Mouse (Mus musculus) fat pad, adult 2 months (tissue): ENCODE data around the gene Pou3f3.

Experiments
- DNase-seq: peaks from one replicate; pipeline ENCODE4 v3.0.0-alpha.2; 2011; ENCODE audit warnings: low read depth, low spot score; ENCODE audit errors: extremely low read depth

Pou3f3 gene

DNA sequence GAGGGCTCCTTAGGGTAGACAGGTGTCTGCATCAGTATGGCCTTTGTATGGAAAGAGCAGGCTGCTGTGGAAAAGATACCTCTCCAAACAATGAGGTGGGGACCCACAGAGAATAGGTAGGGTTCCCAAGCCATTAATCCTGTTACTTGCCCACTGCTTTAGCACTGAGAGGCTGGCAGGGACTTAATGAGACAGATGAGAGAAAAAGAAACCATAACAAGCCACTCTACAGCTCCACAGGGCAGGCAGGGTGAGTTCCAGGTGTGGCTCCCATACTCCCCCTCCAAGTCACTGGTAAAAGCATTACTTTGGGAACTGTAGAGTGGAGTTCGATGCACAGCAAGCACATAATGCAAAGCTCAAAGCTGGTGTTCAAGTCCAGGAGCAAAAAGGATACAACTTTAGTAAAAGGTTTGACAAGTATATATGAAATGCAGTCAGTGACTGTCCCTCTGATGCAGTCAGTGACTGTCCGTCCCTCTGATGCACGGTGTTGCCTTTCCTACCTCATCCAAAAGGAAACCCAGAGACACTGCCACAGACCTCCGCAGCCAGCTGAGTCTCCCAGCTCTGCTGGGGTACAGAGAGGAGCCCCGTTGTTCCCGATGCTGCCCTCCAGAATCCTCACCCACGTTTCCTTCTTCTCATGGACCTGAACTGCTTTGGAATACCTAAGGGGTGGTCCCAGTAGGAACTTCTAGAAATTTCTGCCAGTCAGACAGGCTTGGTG lies 14.0 kb downstream of the Pou3f3 start:
- no peak for DNase-seq

DNA sequence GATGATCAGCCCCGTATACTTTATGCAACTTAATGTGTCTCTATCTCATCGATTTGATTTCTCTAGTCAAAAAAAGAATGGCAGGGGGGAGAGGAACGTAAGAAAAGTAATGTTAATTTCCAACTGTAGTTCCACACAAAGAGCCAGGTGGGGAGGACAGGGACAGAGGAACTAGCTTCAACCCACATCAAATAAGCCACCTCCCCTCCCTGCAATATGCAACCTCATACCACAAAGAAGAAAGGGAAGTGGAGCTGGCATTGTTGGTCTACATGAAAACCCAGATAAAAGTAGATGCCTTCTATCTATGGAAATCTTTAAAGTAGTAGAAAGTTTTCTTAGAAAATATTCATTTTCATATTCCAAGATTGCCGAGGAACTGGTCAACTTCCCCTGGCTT lies 14.7 kb downstream of the Pou3f3 start:
- no peak for DNase-seq

DNA sequence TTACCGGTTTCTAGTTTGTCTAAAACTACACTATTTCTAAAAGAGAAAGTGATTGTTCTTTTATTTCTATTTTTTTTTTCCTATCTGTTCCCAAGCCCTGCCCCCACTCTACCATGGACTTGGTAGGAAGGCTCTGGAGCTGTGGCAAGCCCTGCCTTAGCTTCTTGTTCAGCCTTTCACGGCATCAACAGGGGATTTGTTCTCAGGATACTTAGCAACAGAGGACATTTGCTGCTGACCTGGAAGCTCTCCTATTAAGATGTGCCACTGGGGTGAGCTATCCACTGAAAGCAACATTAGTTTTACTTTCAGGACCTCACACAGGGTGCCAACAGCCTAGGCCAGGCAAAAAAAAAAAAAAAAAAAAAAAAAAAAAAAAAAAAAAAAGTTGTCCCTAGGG lies 15.4 kb downstream of the Pou3f3 start:
- DNase-seq: no peak

DNA sequence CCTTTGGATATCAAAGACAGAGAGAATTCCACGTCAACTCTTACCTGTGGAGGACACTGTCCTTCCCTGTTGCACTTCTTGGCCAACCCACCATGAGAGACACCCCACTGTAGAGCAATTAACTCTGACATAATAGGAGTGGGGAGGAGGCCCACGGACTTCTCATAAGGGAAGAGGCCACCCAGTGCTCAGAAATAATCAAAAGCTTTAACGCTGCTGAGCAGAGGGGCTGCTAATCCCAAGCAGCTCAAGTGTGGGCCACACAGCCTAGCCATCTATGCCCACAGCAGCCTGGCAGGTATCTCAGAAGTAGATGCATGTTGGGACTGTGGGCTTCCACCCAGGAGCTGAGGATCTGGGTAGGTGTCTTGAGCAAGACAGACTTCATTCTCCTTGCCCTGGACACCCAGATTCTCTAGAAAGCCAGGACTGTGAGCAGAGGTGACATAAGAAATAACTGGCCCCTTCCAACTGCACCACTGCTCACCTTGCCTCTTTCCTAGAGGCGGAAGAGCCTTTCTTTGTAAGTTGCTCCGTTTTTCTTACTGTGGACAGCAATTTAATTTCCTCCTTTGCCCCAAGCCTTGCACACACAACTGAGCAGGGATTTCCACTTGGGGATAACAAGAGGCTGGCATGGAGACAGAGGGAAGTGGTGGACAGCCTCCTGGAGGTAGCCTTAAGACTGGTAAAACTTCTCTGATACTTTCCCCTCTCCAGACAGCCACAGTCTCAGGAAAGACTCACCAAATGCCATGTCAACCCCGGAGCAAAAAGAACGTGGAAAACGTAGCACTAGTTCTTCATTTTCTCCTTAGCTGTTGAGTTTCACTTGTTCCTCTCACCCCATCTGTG lies 16.1 kb downstream of the Pou3f3 start:
- no peak for DNase-seq

DNA sequence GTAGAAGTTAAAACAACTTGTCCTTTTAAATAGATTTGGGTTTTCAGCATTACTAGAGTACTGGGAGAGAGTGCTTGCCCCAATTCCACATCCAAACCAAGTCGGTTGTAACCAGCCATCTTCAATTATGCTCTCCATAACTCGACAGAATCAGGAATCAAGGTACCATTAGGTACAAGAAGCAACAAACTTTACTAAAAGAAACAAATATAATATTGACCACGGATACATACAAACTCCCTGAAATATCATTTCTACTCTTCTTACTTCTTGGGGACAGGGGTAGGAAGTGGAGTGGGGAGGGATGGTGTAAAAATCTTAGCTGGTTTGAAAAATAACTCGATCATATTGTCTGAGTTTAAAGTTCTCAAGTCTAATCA lies 16.7 kb downstream of the Pou3f3 start:
- DNase-seq: no peak

DNA sequence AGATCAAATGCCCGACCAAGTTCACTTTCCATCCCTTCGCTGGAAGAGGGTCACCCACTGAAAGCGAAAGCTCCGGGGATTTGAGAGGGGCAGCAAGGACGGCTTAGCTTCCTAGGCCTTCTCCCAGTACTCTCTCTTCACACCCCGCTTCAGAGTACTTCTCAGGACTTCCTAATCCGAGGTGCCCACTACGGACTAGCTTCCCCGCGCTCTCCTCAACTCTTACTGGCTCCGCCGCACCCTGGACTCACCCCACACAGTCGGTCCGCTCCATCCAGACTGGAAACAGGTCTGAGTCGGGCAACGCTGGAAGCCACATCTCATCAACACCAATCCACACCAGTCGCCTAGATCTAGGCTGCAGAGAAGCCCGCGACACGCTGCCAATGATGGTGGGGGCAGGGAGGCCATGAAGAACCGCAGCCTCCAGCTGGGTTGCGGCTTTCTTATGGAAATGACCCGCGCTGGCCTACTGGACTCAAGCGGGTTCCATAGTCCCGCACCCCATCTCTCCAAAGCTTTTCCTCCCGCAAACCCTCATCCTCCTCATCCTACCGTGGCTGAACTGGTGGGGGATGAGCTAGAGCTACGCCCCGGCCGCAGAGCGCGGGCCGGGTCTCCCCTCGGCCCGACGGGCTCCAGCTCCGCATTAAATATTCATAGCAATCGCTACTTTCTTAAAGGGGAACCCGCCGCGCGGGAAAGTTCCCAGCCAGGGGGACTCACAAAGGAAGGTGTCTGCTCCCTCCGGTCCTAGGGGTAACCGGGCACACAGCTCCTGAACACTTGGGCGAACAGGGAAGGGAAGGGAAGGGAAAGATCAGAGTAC lies 17.8 kb downstream of the Pou3f3 start:
- no peak for DNase-seq

DNA sequence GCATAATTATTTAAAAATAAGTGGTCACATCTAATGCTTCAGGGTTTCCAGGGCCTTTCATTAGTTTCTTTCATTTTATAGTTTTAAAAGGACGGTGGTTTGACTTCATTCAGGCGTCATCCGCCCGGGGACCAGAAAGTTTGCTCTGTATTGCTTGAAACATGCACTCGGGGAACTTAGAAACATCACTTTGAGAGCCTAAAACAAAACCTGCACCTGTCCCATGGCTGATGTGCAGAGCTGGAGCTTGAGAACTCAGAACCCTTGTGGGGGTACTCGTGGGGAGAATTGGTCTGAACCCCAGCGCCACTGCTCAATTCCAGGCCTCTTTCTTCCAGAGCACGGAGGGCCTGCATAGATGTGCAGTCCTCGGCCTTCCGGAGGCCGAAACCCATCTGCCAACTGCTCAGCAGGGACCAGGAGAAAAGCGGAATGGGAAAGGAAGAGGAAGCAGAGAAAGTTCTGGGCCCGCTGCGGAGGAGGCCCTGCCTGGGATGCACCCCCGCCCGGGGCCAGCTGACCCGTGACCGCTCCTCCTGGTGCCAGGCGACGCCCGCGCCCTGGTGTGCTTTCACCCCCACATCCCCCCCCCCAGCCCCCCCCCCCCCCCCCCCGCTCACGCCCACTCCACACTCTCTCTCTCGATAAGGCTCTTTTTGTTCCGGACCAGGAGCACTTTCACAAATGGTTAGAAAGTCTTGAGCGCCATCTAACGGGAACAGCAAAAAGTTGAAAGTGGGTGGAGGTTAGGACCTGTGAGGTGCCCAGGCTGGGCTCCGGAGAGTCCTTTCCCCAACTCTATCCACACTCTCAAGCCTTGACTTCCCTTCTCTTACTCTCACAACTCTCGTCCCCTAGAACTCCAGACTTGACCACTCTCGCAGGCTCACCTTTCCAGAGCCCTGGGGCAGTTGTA lies 18.7 kb downstream of the Pou3f3 start:
- DNase-seq: no peak

DNA sequence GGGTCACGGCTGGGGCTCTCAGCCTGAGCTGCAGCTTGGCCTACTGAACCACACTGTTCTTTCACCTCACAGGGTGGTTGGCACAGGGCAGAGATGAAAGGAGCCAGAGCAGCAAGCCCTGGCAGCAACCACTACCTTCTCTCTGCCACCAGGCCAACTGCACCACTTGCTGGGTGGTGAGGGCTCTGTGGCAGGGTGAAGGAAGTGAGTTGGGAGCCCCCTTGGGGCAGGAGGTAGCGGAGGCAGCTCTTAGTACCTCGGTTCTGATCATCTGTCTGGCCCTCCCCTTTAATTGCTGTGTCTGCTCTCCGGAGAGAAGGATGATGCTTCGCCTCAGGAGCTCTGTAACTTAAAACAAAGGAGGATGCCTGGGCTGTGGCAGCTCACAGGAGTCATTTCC lies 23.0 kb downstream of the Pou3f3 start:
- DNase-seq: no peak

DNA sequence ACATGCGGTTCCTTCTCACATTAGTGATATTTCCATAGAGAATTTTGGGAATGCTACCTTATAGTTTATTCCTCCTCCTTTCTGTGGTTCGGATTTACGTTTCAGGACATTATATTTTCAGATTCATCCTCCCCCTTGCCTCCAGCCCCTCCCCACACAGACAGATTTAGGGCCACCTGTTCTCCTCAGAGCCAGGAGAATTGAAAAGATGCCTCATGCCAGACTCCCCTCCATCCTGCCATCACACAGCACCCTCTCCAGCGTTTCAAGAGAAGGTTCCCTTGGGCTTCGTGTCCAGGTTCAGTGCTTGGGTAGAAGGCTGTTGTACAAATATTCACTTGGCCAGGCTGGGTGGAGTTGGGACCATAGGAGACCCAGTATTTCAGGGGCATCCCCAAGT lies 25.8 kb downstream of the Pou3f3 start:
- no peak for DNase-seq

DNA sequence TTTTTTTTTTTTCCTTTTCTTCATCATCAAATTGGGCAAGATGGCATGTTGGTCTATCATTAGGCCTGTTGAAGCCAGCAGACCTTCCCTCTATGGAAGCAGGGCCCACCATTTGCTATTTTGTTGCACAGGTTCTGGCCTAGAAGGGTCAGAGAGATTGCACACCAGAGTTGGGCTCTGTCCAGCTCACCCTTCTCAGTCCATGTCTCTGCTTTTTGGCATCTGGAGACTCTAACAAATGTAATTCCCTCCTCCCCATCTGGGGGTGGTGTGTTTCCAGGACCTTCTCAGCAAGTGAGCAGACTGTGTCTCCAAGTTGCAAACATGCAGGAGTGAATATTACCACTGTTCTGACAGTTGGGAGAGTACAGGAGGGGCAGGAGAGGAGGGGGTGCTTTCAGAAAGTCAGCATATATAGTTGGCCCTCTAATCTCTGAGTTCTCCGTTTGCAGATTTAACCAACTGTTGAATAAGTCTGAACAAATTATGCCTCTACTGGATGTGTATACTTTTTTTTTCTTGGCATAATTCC lies 28.3 kb downstream of the Pou3f3 start:
- no peak for DNase-seq

DNA sequence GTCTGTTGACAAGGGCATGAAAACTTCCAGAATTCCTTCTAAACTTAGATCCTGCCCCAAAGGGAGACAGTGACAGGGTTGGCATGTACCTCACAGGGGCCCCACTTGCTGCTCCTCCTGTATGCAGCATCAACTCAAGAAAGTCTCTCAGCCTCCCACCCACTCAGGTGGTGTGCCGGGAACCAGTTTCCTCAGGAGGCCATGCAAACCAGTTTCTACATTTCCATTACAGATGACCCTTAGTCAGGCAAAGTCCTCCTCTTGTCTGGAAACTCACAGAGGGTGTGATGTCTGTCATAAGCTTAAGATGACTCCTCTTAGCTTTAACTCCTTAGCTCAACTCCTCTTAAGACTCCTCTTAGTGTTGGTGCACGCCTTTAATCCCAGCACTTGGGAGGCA lies 29.3 kb downstream of the Pou3f3 start:
- no peak for DNase-seq

DNA sequence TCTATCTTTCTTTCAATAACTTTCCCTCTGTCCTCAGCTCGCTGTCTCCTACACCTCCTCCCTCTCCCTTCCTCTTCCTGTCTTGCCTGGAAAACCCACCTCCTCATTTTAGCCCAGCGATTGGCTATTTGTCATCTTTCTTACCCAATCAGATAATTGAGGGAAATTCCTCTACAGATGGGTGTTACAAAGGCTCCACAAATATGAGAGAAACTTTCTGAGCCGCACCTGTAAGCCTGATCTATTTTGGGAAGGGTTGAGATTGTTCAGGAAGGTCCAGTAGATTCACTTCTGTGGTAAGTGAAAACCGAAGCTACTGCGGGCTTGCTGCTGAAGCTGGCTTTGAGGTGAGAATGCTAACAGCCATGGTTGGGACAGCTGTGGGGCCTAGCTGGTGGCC lies 31.6 kb downstream of the Pou3f3 start:
- no peak for DNase-seq

DNA sequence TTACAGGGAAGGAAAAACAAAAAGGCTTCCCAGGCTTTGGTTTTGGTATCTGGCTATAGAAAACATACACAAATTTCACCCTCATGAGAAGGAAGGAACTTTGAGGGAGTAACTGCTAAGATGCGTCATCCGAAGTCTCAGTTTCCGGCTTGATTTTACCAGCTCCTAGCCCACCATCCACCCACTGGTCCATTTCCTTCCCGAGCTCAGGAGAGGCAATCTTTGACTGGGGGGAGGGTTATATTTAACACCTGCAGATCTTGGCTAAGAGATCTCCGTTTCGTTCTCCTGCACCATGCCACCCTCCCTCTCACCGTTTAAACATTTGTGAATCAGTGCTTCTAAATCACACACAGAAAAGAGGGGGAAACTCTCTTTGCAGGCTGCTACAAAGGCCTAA lies 32.1 kb downstream of the Pou3f3 start:
- no peak for DNase-seq

DNA sequence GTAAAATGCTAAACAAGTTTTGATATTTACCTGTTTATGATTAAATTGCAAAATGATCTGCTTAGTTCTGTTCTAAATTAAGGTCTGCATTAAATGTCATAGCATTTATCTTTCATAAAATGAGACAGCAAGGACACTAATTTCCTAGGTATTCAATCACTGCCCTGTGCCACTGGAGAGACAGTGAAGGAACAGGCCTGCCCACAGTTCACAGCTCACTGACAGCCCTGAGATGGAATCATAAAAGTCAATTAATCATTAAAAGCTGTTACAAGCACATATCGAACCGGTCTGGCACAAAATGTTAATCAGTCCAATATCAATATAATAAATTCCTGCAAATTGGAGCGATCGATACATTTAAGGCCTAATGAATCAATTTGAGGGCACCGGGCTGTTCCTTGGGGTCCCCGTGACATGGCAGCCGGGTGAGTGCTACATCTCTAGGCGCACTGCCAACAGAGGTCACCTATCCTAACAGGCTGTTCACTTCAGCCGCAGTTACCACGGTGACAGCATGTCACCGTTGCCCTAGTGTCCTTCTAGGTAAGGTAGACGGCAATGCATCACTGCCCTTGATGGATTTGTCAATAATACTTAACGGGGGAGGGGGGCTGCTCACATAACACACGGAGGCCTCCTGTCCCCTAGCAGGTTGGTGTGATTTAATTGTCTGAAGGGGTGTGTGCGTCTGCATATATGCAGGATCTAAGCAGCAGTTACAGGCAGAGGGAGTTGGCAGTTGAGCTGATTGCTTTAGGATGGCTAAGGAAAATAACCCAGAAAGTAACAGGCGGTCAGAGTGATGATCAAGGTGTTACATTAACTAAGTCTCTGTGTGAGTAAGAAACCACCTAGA lies 46.0 kb downstream of the Pou3f3 start:
- DNase-seq: no peak

DNA sequence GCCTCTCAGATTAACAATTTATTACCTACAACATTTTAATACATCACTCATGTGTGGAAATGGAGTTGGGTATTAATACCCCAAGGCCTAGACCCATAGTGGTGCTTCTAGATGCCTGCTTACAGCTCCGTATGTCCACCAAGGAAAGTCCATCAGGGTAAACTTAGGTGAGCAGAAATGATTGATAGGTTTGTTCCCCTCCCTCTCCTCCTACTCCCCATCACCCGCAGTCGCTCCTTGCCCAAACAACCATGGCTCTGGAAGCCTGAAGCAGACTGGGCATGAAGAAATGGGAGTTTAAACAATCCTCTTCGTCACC lies 46.6 kb downstream of the Pou3f3 start:
- DNase-seq: no peak

DNA sequence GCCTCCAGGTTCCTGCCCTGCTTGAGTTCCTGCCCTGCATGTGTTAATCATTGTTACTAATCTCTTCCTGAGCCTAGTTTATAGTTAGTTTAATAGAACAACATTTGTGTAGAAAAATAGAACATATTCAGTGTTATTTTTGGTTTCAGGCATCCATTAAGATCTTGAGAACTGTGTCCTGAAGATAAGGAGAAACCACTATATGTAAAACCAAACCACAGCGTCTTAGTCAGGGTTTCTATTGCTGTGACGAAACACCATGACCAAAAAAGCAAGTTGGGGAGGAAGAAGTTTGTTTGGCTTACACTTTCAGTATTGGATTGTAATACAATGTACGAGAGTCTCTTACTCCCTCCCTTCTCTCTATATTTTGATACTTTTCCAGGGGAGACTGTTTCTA lies 49.5 kb downstream of the Pou3f3 start:
- DNase-seq: no peak

DNA sequence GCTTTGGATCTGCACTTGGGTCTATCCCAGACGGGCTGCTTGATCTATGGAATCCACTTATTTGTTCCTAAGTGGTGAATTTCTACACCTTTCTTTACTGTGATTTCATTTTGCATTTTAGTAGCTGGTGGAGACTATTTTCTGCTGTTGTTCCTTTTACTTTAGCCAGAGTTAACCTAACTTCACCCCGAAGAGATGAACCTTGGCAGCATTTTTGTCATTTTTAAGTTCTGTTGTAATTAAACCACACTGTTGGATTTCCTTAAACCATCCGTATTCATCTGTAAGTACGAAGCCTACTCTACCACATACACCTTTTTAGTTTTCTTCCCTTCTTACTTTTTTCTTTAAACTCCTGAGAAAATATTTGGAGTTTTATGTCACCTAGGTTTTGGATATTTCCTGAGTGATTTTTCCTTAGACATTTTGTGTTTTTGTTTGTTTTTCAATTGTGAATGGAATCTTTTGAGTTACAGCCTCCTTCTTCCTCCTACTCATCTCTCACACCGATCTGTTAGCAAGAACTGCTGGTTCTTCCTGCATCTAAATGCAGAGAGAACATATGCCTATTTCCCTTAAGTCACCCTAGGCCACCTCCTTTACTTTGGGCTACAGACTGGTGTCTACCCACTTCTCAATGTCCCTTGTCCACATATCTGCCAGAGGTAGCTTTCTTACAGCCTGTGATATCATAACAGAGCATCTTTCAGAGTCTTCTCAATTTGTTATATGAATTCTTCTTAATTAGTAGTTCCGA lies 54.1 kb downstream of the Pou3f3 start:
- no peak for DNase-seq
